Mouse (Mus musculus): ENCODE data around the gene Fes. TPM values are rescaled to one million over a fixed set of nuclear protein-coding genes. Genes with fewer than 3 reads are reported as not detected.

The Fes gene
- polyA plus RNA-seq, 1 experiment from 2014 or later = 15.7 TPM

GRCm38 (mm10) chr7:80369461-80369860 is 18.3 kb downstream of the Fes start:
- H3K36me3 ChIP-seq (ENCODE audit: control insufficient read depth, insufficient read depth, low read length) = peaks cover 39% of the 10 kb centered on the region
- no peaks in the 10 kb centered on the region for H3K27me3 ChIP-seq (replicated peaks; ENCODE audit: control insufficient read depth, insufficient read depth, low read length)
- H3K9me3 ChIP-seq (ENCODE audit: control insufficient read depth, low read length) = no peaks in the 10 kb centered on the region
- peak overlapping the region; percentile 10; the same call in 1 of the 2 replicates for H3K9ac ChIP-seq (ENCODE audit: low read depth, low read length)
- peaks cover 14% of the 10 kb centered on the region for H3K4me1 ChIP-seq (ENCODE audit: control insufficient read depth, insufficient read depth, low read length)
- H3K4me3 ChIP-seq (ENCODE audit: low read depth, low read length) = peak overlapping the region; percentile 90; the same call in 1 of the 2 replicates
- 55% methylated on average over 5 of the region's 5 CpGs for WGBS
- DNase-seq (ENCODE audit: low spot score) = no peak
- H3K27ac ChIP-seq (replicated peaks; ENCODE audit: low read depth, low read length) = 0 out of 2 replicates have a peak overlapping the region, but pooled peaks have one; percentile 87
- no peak for ATAC-seq (ENCODE audit: low read depth)
- H3K4me2 ChIP-seq (ENCODE audit: low read depth, low read length) = peak overlapping the region; percentile 70

DNA sequence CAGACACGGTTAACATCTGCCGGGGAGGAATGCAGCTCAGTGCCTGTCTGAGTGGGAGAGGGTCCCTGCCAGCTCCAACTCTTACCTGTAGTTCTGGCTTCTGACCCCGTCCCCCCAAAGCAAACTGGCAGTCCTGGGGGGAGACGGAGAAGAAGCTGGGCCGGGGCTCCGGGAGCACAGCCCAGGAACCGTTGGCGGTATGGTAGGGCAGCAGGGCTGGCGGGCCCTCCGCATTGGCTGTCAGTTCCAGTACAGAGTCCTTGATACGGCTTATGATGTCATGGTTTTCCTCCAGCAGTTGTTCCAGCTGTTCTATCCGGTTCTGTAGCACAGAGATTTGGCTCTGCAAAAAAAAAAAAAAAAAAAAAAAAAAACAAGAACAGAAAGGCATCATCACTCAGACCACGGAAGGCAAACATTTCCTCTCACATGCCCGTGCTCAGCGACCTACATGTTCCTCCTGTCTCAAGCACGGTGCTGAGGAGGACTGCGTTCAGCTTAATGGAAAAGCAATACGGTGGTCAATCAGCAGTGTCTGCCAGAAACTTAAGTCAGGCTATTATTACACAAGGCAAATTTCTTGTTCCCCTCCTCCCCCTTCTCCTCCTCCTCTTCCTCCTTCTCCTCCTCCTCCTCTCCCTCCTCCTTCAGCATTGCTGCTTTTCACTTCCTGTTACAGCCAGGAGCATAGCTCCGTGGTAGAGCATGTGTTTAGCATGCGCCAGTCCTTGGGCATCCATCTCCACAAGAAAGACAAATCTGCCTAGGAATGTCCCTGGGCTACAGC is 18.9 kb downstream of the Fes start:
- no peak overlapping the region for H3K4me3 ChIP-seq (ENCODE audit: low read depth, low read length)
- peaks cover 46% of the 10 kb centered on the region for H3K36me3 ChIP-seq (ENCODE audit: control insufficient read depth, insufficient read depth, low read length)
- ATAC-seq (ENCODE audit: low read depth) (no peak), DNase-seq (ENCODE audit: low spot score) (no peak)
- H3K27ac ChIP-seq (replicated peaks; ENCODE audit: low read depth, low read length) = no peak overlapping the region
- H3K9me3 ChIP-seq (ENCODE audit: control insufficient read depth, low read length) = no peaks in the 10 kb centered on the region
- H3K4me1 ChIP-seq (ENCODE audit: control insufficient read depth, insufficient read depth, low read length) = peaks cover 14% of the 10 kb centered on the region
- 66% methylated on average over 20 of the region's 20 CpGs for WGBS
- peak overlapping the region; percentile 10; the same call in 1 of the 2 replicates for H3K9ac ChIP-seq (ENCODE audit: low read depth, low read length)
- H3K27me3 ChIP-seq (replicated peaks; ENCODE audit: control insufficient read depth, insufficient read depth, low read length) = no peaks in the 10 kb centered on the region
- H3K4me2 ChIP-seq (ENCODE audit: low read depth, low read length) = peak overlapping the region; percentile 70

DNA sequence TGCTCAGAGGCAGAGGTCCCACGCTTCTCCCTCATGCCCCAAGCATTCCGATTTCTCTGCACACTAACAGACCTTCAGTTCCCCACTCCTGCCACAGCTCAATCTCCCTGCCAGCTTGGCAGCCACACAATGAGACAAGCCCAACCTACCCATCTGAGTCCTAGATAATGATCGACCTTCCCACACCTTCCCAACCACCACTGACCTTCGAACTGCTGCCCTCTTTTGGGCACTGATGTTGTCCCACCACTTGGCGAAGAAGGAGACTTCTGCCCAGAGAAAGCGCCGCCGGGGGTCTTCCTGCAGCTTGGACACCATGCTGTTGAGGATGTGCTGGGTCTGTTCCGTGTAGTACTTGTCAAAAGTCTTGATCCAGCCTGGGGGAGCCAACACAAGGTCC is 19.7 kb downstream of the Fes start:
- DNase-seq (ENCODE audit: low spot score) = no peak
- WGBS = 90% methylated on average over 9 of the region's 9 CpGs
- Histone ChIP-seq H3K36me3 (ENCODE audit: control insufficient read depth, insufficient read depth, low read length) (peaks cover 54% of the 10 kb centered on the region), H3K9ac (ENCODE audit: low read depth, low read length) (no peak overlapping the region), H3K9me3 (ENCODE audit: control insufficient read depth, low read length) (no peaks in the 10 kb centered on the region), H3K4me1 (ENCODE audit: control insufficient read depth, insufficient read depth, low read length) (peaks cover 14% of the 10 kb centered on the region), H3K4me3 (ENCODE audit: low read depth, low read length) (no peak overlapping the region), H3K27me3 (replicated peaks; ENCODE audit: control insufficient read depth, insufficient read depth, low read length) (no peaks in the 10 kb centered on the region), H3K4me2 (ENCODE audit: low read depth, low read length) (no peak overlapping the region), H3K27ac (replicated peaks; ENCODE audit: low read depth, low read length) (no peak overlapping the region)
- no peak for ATAC-seq (ENCODE audit: low read depth)

- DNase-seq (ENCODE audit: low spot score) (no peak), ATAC-seq (ENCODE audit: low read depth) (no peak)
- no peaks in the 10 kb centered on the region for H3K27me3 ChIP-seq (replicated peaks; ENCODE audit: control insufficient read depth, insufficient read depth, low read length)
- 98% methylated on average over 7 of the region's 7 CpGs for WGBS
- no peaks in the 10 kb centered on the region for H3K9me3 ChIP-seq (ENCODE audit: control insufficient read depth, low read length)
- no peak overlapping the region for H3K9ac ChIP-seq (ENCODE audit: low read depth, low read length)
- H3K27ac ChIP-seq (replicated peaks; ENCODE audit: low read depth, low read length) = no peak overlapping the region
- peaks cover 62% of the 10 kb centered on the region for H3K36me3 ChIP-seq (ENCODE audit: control insufficient read depth, insufficient read depth, low read length)
- H3K4me1 ChIP-seq (ENCODE audit: control insufficient read depth, insufficient read depth, low read length) = peaks cover 14% of the 10 kb centered on the region
- H3K4me3 ChIP-seq (ENCODE audit: low read depth, low read length) = no peak overlapping the region
- no peak overlapping the region for H3K4me2 ChIP-seq (ENCODE audit: low read depth, low read length)
Observed at GRCm38 (mm10) chr7:80367232-80367631, 20.5 kb downstream of the Fes start.

DNA sequence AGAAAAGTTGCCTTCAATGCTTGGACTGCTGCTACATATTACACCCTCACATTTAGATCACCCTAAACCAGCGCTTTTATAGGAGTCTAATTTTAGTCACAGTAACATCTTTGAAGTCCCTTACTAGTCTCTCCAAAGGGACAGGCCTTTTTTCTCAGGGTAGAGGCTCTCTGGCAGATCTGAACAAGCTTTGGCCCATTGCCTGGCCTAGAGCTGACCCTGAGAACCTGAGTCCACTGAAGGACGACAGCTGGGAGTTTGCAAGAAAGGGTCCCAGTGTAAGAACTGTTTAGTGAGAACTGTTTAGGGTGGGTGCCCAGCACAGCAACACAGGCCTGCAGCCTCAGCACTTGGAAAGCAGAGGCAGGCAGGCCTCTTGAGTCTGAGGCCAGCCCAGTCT is 22.0 kb downstream of the Fes start:
- no peak for ATAC-seq (ENCODE audit: low read depth)
- 84% methylated on average over 2 of the region's 2 CpGs for WGBS
- H3K9me3 ChIP-seq (ENCODE audit: control insufficient read depth, low read length) = no peaks in the 10 kb centered on the region

DNA sequence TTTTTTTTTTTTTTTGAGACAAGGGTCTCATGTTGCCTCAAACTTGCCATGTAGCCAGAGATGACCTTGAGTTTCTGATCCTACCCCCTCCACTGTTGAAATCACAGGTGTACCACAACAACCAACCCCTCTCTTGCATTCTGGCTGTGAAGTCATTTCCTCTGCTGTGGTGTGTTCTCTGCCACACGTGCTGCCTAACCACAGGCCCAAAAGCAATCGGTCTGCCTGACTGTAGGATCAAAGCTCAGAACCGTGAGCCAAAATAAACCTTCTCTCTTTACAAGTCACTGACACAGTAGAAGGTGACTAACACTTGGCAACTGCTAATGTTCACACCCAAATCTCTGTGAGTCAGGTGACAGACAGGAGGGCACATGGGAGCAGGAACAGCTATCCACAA is 27.3 kb downstream of the Fes start:
- H3K4me1 ChIP-seq (ENCODE audit: control insufficient read depth, insufficient read depth, low read length) = no peaks in the 10 kb centered on the region
- H3K36me3 ChIP-seq (ENCODE audit: control insufficient read depth, insufficient read depth, low read length) = peaks cover 87% of the 10 kb centered on the region
- H3K9ac ChIP-seq (ENCODE audit: low read depth, low read length) = no peak overlapping the region
- no peak overlapping the region for H3K27ac ChIP-seq (replicated peaks; ENCODE audit: low read depth, low read length)
- H3K27me3 ChIP-seq (replicated peaks; ENCODE audit: control insufficient read depth, insufficient read depth, low read length) = no peaks in the 10 kb centered on the region
- ATAC-seq (ENCODE audit: low read depth) = no peak
- 72% methylated on average over 3 of the region's 3 CpGs for WGBS
- no peak overlapping the region for H3K4me2 ChIP-seq (ENCODE audit: low read depth, low read length)
- no peaks in the 10 kb centered on the region for H3K9me3 ChIP-seq (ENCODE audit: control insufficient read depth, low read length)
- H3K4me3 ChIP-seq (ENCODE audit: low read depth, low read length) = no peak overlapping the region
- DNase-seq (ENCODE audit: low spot score) = no peak

More for the DNA sequence above, 22.0 kb downstream of the Fes start:
- Histone ChIP-seq H3K27me3 (replicated peaks; ENCODE audit: control insufficient read depth, insufficient read depth, low read length) (no peaks in the 10 kb centered on the region), H3K4me3 (ENCODE audit: low read depth, low read length) (no peak overlapping the region), H3K9ac (ENCODE audit: low read depth, low read length) (no peak overlapping the region), H3K4me1 (ENCODE audit: control insufficient read depth, insufficient read depth, low read length) (peaks cover 14% of the 10 kb centered on the region), H3K27ac (replicated peaks; ENCODE audit: low read depth, low read length) (no peak overlapping the region), H3K4me2 (ENCODE audit: low read depth, low read length) (no peak overlapping the region), H3K36me3 (ENCODE audit: control insufficient read depth, insufficient read depth, low read length) (peaks cover 75% of the 10 kb centered on the region)
- no peak for DNase-seq (ENCODE audit: low spot score)

DNA sequence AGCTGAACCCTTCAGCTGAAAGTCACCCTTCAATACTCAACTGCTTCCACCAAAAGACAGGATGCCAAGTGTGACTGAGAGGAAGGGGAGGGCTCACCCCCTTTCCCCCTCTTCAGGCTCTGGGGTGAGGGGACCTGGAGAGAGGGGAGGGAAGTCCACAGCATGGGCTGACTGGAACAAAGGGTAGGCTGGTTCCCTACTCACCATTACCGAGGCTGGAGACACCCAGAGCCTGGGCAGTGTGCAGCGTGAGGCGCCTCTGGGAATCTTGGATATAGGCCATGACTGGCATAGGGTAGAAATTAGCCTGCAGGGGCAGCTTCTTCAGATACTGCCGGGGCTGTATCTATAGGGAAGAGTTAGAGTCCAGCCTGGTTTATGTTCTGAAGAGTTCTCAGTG is 29.7 kb downstream of the Fes start:
- Histone ChIP-seq H3K9ac (ENCODE audit: low read depth, low read length) (no peak overlapping the region), H3K36me3 (ENCODE audit: control insufficient read depth, insufficient read depth, low read length) (peaks cover 84% of the 10 kb centered on the region), H3K27ac (replicated peaks; ENCODE audit: low read depth, low read length) (no peak overlapping the region), H3K4me2 (ENCODE audit: low read depth, low read length) (no peak overlapping the region), H3K4me1 (ENCODE audit: control insufficient read depth, insufficient read depth, low read length) (no peaks in the 10 kb centered on the region), H3K9me3 (ENCODE audit: control insufficient read depth, low read length) (no peaks in the 10 kb centered on the region), H3K27me3 (replicated peaks; ENCODE audit: control insufficient read depth, insufficient read depth, low read length) (no peaks in the 10 kb centered on the region), H3K4me3 (ENCODE audit: low read depth, low read length) (no peak overlapping the region)
- DNase-seq (ENCODE audit: low spot score) = no peak
- ATAC-seq (ENCODE audit: low read depth) = no peak
- 70% methylated on average over 4 of the region's 4 CpGs for WGBS

DNA sequence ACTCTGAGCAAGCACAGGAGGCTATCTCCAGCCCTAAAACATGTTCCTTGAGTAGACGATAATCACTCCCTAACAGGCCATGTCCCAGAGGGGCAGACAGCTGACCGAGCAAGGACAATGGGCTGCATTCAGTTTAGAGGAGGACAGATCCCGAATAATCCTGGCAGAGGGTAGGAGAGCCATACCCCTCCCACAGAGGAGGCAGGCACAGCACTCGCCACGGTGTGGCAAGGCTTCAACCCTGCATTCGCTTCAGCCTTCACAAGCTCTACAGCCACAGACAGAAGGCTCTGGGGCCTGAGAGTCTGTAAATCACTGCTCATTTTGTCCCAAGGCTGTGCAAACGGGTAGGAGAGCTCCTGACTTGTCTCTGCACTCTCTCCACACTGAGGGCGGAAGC is 30.6 kb downstream of the Fes start:
- no peaks in the 10 kb centered on the region for H3K9me3 ChIP-seq (ENCODE audit: control insufficient read depth, low read length)
- 37% methylated on average over 7 of the region's 8 CpGs for WGBS
- no peaks in the 10 kb centered on the region for H3K4me1 ChIP-seq (ENCODE audit: control insufficient read depth, insufficient read depth, low read length)
- no peak overlapping the region for H3K4me2 ChIP-seq (ENCODE audit: low read depth, low read length)
- no peak overlapping the region for H3K9ac ChIP-seq (ENCODE audit: low read depth, low read length)
- DNase-seq (ENCODE audit: low spot score) = peak; percentile 72
- H3K36me3 ChIP-seq (ENCODE audit: control insufficient read depth, insufficient read depth, low read length) = peaks cover 84% of the 10 kb centered on the region
- peak overlapping the region; percentile 28; the same call in 1 of the 2 replicates for H3K27ac ChIP-seq (replicated peaks; ENCODE audit: low read depth, low read length)
- H3K4me3 ChIP-seq (ENCODE audit: low read depth, low read length) = no peak overlapping the region
- no peaks in the 10 kb centered on the region for H3K27me3 ChIP-seq (replicated peaks; ENCODE audit: control insufficient read depth, insufficient read depth, low read length)
- peak; percentile 81 for ATAC-seq (ENCODE audit: low read depth)

- no peak for DNase-seq (ENCODE audit: low spot score)
- H3K36me3 ChIP-seq (ENCODE audit: control insufficient read depth, insufficient read depth, low read length) = peaks cover 82% of the 10 kb centered on the region
- 78% methylated on average over 13 of the region's 13 CpGs for WGBS
Observed at GRCm38 (mm10) chr7:80356351-80356750, 31.4 kb downstream of the Fes start.

More at GRCm38 (mm10) chr7:80356351-80356750, 31.4 kb downstream of the Fes start:
- Histone ChIP-seq H3K27me3 (replicated peaks; ENCODE audit: control insufficient read depth, insufficient read depth, low read length) (no peaks in the 10 kb centered on the region), H3K4me2 (ENCODE audit: low read depth, low read length) (no peak overlapping the region), H3K9me3 (ENCODE audit: control insufficient read depth, low read length) (no peaks in the 10 kb centered on the region), H3K27ac (replicated peaks; ENCODE audit: low read depth, low read length) (peak overlapping the region; percentile 24; the same call in 1 of the 2 replicates), H3K4me1 (ENCODE audit: control insufficient read depth, insufficient read depth, low read length) (no peaks in the 10 kb centered on the region), H3K9ac (ENCODE audit: low read depth, low read length) (no peak overlapping the region), H3K4me3 (ENCODE audit: low read depth, low read length) (no peak overlapping the region)
- ATAC-seq (ENCODE audit: low read depth) = no peak

All from embryonic facial prominence, embryonic 14.5 days (tissue).